Comparison of ENCODE assay signal across 18 mouse cellular contexts in the genomic region with DNA sequence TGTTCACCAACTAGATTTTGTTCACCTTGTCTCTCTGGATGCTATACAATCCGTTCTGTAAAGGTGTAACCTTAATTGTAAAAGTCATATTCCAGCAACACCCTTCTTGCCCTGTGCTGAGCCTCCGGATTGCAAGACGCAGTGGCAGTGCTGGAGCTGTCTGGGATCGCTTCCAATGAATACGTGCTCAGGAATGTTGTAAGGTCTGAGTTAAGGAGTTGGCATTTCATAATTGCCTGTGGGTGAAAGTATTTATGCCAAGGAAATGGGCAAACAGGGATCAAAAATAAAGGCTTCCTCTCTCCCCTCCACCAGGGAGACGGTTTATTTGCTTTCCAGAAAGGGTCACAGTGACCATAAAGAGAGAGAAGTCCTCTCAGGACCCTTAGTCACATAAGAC.
DNase-seq lines count a peak whose midpoint lies in the region; ATAC-seq lines count a peak whose summit lies in the region.
"Had no signal": no experiment of that assay in that cellular context is flagged by ENCODE, and none has a peak within 500 bp of the region (broad histone marks: within the 10 kb centered on the region; RNA-seq: fewer than 3 reads in every experiment).

No protein-coding gene starts in this region.

- no peak overlapping the region for H3K27ac ChIP-seq in intestine, embryonic 15.5 days
- H3K27ac ChIP-seq in intestine, embryonic 16.5 days (ENCODE audit: low read length), result no peak overlapping the region
- no peak overlapping the region for H3K27ac ChIP-seq in limb, embryonic 10.5 days
- H3K27ac ChIP-seq: hindbrain, embryonic 15.5 days; limb, embryonic 12.5 days; liver, embryonic 15.5 days had no signal

- H3K4me1 ChIP-seq in intestine, embryonic 15.5 days (replicated peaks), result no peaks in the 10 kb centered on the region
- no peaks in the 10 kb centered on the region for H3K4me1 ChIP-seq in intestine, embryonic 16.5 days (ENCODE audit: control insufficient read depth, insufficient read depth, low read length)
- H3K4me1 ChIP-seq in limb, embryonic 10.5 days, result no peaks in the 10 kb centered on the region
- H3K4me1 ChIP-seq: hindbrain, embryonic 15.5 days; limb, embryonic 12.5 days; liver, embryonic 15.5 days had no signal

- H3K9ac ChIP-seq in intestine, embryonic 15.5 days, result no peak overlapping the region
- H3K9ac ChIP-seq in intestine, embryonic 16.5 days (ENCODE audit: low read depth, low read length), result no peak overlapping the region
- H3K9ac ChIP-seq: forebrain, postnatal 0 days; hindbrain, embryonic 15.5 days; limb, embryonic 12.5 days; liver, embryonic 15.5 days had no signal

- WGBS in intestine, embryonic 15.5 days, result 72% methylated on average over 6 of the region's 6 CpGs
- WGBS in intestine, embryonic 16.5 days, result 77% methylated on average over 6 of the region's 6 CpGs
- WGBS in limb, embryonic 10.5 days, result 87% methylated on average over 6 of the region's 6 CpGs

- H3K4me2 ChIP-seq in intestine, embryonic 15.5 days (replicated peaks), result no peak overlapping the region
- H3K4me2 ChIP-seq in intestine, embryonic 16.5 days (ENCODE audit: low read depth, low read length), result no peak overlapping the region
- H3K4me2 ChIP-seq: hindbrain, embryonic 15.5 days; limb, embryonic 12.5 days; liver, embryonic 15.5 days had no signal

- H3K9me3 ChIP-seq in intestine, embryonic 15.5 days, result no peaks in the 10 kb centered on the region
- no peaks in the 10 kb centered on the region for H3K9me3 ChIP-seq in intestine, embryonic 16.5 days (ENCODE audit: control insufficient read depth, low read length)
- H3K9me3 ChIP-seq in limb, embryonic 10.5 days (replicated peaks), result no peaks in the 10 kb centered on the region
- H3K9me3 ChIP-seq: hindbrain, embryonic 15.5 days; limb, embryonic 12.5 days; liver, embryonic 15.5 days had no signal

- H3K4me3 ChIP-seq in intestine, embryonic 15.5 days (replicated peaks), result no peak overlapping the region
- H3K4me3 ChIP-seq in intestine, embryonic 16.5 days (ENCODE audit: low read length), result no peak overlapping the region
- no peak overlapping the region for H3K4me3 ChIP-seq in limb, embryonic 10.5 days
- H3K4me3 ChIP-seq: hindbrain, embryonic 15.5 days; limb, embryonic 12.5 days; liver, embryonic 15.5 days had no signal

- ATAC-seq in intestine, embryonic 15.5 days, result no peak
- no peak for ATAC-seq in intestine, embryonic 16.5 days
- ATAC-seq: forebrain, postnatal 0 days had no signal

- peak; percentile 36 for DNase-seq in adrenal gland, postnatal 14 days
- DNase-seq in adrenal gland, adult 8-10 months, result no peak
- DNase-seq in lung, adult 18-20 months, result peak; percentile 23 to 56
- no peak for DNase-seq in lung, postnatal 4 days
- peak; percentile 84 for DNase-seq in gonadal fat pad, adult 2 months (ENCODE audit: low read depth)
- no peak for DNase-seq in limb, embryonic 10.5 days (ENCODE audit: low spot score)
- DNase-seq: B cell, adult 2 months; cerebellum, adult 9-10 months; forebrain, postnatal 0 days; kidney, adult 11 months; kidney, postnatal 14 days; midbrain, embryonic 14.5 days; thymus, postnatal 4 days had no signal

- no peaks in the 10 kb centered on the region for H3K36me3 ChIP-seq in intestine, embryonic 15.5 days
- H3K36me3 ChIP-seq in intestine, embryonic 16.5 days (ENCODE audit: control insufficient read depth, insufficient read depth, low read length), result no peaks in the 10 kb centered on the region
- H3K36me3 ChIP-seq in limb, embryonic 10.5 days, result no peaks in the 10 kb centered on the region
- H3K36me3 ChIP-seq: hindbrain, embryonic 15.5 days; limb, embryonic 12.5 days; liver, embryonic 15.5 days had no signal

- no peaks in the 10 kb centered on the region for H3K27me3 ChIP-seq in intestine, embryonic 15.5 days (replicated peaks)
- no peaks in the 10 kb centered on the region for H3K27me3 ChIP-seq in intestine, embryonic 16.5 days (replicated peaks; ENCODE audit: control insufficient read depth, insufficient read depth, low read length)
- H3K27me3 ChIP-seq in limb, embryonic 10.5 days (ENCODE audit: low read depth, poor library complexity, severe bottlenecking), result no peaks in the 10 kb centered on the region
- H3K27me3 ChIP-seq: hindbrain, embryonic 15.5 days; limb, embryonic 12.5 days; liver, embryonic 15.5 days had no signal

Comparison
In these comparisons a context has a peak if more than half of its experiments do, and no peak if none do; other contexts are left out.
1. DNase-seq: peak in adrenal gland, postnatal 14 days (single experiment), lung, adult 18-20 months (2 of 2) and gonadal fat pad, adult 2 months (single experiment); none in adrenal gland, adult 8-10 months (single experiment), lung, postnatal 4 days (0 of 2) and limb, embryonic 10.5 days (single experiment).